Mouse (Mus musculus): ENCODE measurements around the gene Zfyve26. TPM values are rescaled to one million over a fixed set of nuclear protein-coding genes. Genes with fewer than 3 reads are reported as not detected.
"Not testable (repeated sequence)": the region's sequence is repeated elsewhere in the genome, so short reads cannot be mapped to it uniquely, and the experiment has no call there.

Zfyve26 gene
- polyA plus RNA-seq, 1 experiment from 2014 or later: 13.7 TPM

- H3K4me2 ChIP-seq: peak within 1 kb of the TSS; percentile 79
- H3K36me3 ChIP-seq (ENCODE audit: control insufficient read depth, insufficient read depth, low read length): no peaks in the 10 kb centered on the region
- WGBS (ENCODE audit: insufficient replicate concordance): 60% methylated on average over 6 of the region's 6 CpGs
- peak within 1 kb of the TSS; percentile 46; the same call in 1 of the 2 replicates for H3K27ac ChIP-seq (ENCODE audit: low read depth, low read length)
- no peaks in the 10 kb centered on the region for H3K9me3 ChIP-seq (replicated peaks; ENCODE audit: control insufficient read depth, low read length)
- no peaks in the 10 kb centered on the region for H3K27me3 ChIP-seq (ENCODE audit: control insufficient read depth, insufficient read depth, low read length)
- H3K9ac ChIP-seq (ENCODE audit: low read depth, low read length): peak within 1 kb of the TSS; percentile 81
- no peak for ATAC-seq (replicated peaks; ENCODE audit: insufficient number of reproducible peaks, low FRiP score, low TSS enrichment)
- no peaks in the 10 kb centered on the region for H3K4me1 ChIP-seq (ENCODE audit: control insufficient read depth, insufficient read depth, low read length)
- H3K4me3 ChIP-seq (ENCODE audit: low read depth, low read length): peak within 1 kb of the TSS; percentile 81
Measured at GRCm38 (mm10) chr12:79192193-79192592, 103.9 kb downstream of the Zfyve26 start, which contains the start of gene Rdh11. Rdh11 (minus strand) TSS chr12:79192293.

- Histone ChIP-seq H3K4me1 (ENCODE audit: control insufficient read depth, insufficient read depth, low read length) (no peaks in the 10 kb centered on the region), H3K4me2 (peak overlapping the region; percentile 79), H3K27me3 (ENCODE audit: control insufficient read depth, insufficient read depth, low read length) (no peaks in the 10 kb centered on the region), H3K27ac (ENCODE audit: low read depth, low read length) (peak overlapping the region; percentile 46; the same call in 1 of the 2 replicates), H3K4me3 (ENCODE audit: low read depth, low read length) (peak overlapping the region; percentile 81), H3K9ac (ENCODE audit: low read depth, low read length) (peak overlapping the region; percentile 81), H3K9me3 (replicated peaks; ENCODE audit: control insufficient read depth, low read length) (no peaks in the 10 kb centered on the region), H3K36me3 (ENCODE audit: control insufficient read depth, insufficient read depth, low read length) (no peaks in the 10 kb centered on the region)
- WGBS (ENCODE audit: insufficient replicate concordance): 4% methylated on average over 14 of the region's 14 CpGs
- peak; percentile 85 for ATAC-seq (replicated peaks; ENCODE audit: insufficient number of reproducible peaks, low FRiP score, low TSS enrichment)
Measured at GRCm38 (mm10) chr12:79191701-79192100, 104.4 kb downstream of the Zfyve26 start.

- Histone ChIP-seq H3K9me3 (replicated peaks; ENCODE audit: control insufficient read depth, low read length) (no peaks in the 10 kb centered on the region), H3K36me3 (ENCODE audit: control insufficient read depth, insufficient read depth, low read length) (peaks cover 5% of the 10 kb centered on the region; the same call in 1 of the 2 replicates)
- 2% methylated on average over 18 of the region's 18 CpGs for WGBS (ENCODE audit: insufficient replicate concordance)
Measured at GRCm38 (mm10) chr12:79190931-79191673, 105.0 kb downstream of the Zfyve26 start.

GRCm38 (mm10) chr12:79185160-79185559, 110.9 kb downstream of the Zfyve26 start:
- H3K4me2 ChIP-seq: not testable (repeated sequence)

More at GRCm38 (mm10) chr12:79190931-79191673, 105.0 kb downstream of the Zfyve26 start:
- Histone ChIP-seq H3K4me3 (ENCODE audit: low read depth, low read length) (peak overlapping the region; percentile 81), H3K27me3 (ENCODE audit: control insufficient read depth, insufficient read depth, low read length) (no peaks in the 10 kb centered on the region), H3K4me1 (ENCODE audit: control insufficient read depth, insufficient read depth, low read length) (no peaks in the 10 kb centered on the region), H3K9ac (ENCODE audit: low read depth, low read length) (peak overlapping the region; percentile 81), H3K4me2 (peak overlapping the region; percentile 79), H3K27ac (ENCODE audit: low read depth, low read length) (peak overlapping the region; percentile 46; the same call in 1 of the 2 replicates)
- peak; percentile 85; the same call in 1 of the 2 replicates for ATAC-seq (replicated peaks; ENCODE audit: insufficient number of reproducible peaks, low FRiP score, low TSS enrichment)

More at GRCm38 (mm10) chr12:79185160-79185559, 110.9 kb downstream of the Zfyve26 start:
- H3K36me3 ChIP-seq (ENCODE audit: control insufficient read depth, insufficient read depth, low read length): peaks cover 23% of the 10 kb centered on the region
- not testable (repeated sequence) for H3K27ac ChIP-seq (ENCODE audit: low read depth, low read length); H3K27me3 ChIP-seq (ENCODE audit: control insufficient read depth, insufficient read depth, low read length); ATAC-seq (replicated peaks; ENCODE audit: insufficient number of reproducible peaks, low FRiP score, low TSS enrichment); H3K4me1 ChIP-seq (ENCODE audit: control insufficient read depth, insufficient read depth, low read length); H3K9ac ChIP-seq (ENCODE audit: low read depth, low read length); H3K4me3 ChIP-seq (ENCODE audit: low read depth, low read length); H3K9me3 ChIP-seq (replicated peaks; ENCODE audit: control insufficient read depth, low read length)
- 74% methylated on average over 5 of the region's 6 CpGs for WGBS (ENCODE audit: insufficient replicate concordance)

Other genes starting within 250 kb of the Zfyve26 start
- gene Pigh, start 206.7 kb downstream of the Zfyve26 start, polyA plus RNA-seq (2014; fragmentation: Nextera tagmentation; extraction: Ambion mirVana): 17.7 and 19.0 TPM in 2 replicates
- gene Arg2, start 165.5 kb downstream of the Zfyve26 start, polyA plus RNA-seq (2014; fragmentation: Nextera tagmentation; extraction: Ambion mirVana): 0.20 and 0.50 TPM in 2 replicates
- 88.5 and 99.1 TPM in 2 replicates for gene Vti1b, start 123.6 kb downstream of the Zfyve26 start, polyA plus RNA-seq (2014; fragmentation: Nextera tagmentation; extraction: Ambion mirVana)
- gene Rdh11, start 104.0 kb downstream of the Zfyve26 start, polyA plus RNA-seq (2014; fragmentation: Nextera tagmentation; extraction: Ambion mirVana): 17.7 and 18.4 TPM in 2 replicates
- gene Rdh12, start 87.4 kb downstream of the Zfyve26 start, polyA plus RNA-seq (2014; fragmentation: Nextera tagmentation; extraction: Ambion mirVana): 0.34 and 0.58 TPM in 2 replicates
- gene Rad51b, start 978 bp upstream of the Zfyve26 start, polyA plus RNA-seq (2014; fragmentation: Nextera tagmentation; extraction: Ambion mirVana): 5.1 and 6.4 TPM in 2 replicates